Mouse (Mus musculus): ENCODE data around the gene Hs3st3a1.

DNA sequence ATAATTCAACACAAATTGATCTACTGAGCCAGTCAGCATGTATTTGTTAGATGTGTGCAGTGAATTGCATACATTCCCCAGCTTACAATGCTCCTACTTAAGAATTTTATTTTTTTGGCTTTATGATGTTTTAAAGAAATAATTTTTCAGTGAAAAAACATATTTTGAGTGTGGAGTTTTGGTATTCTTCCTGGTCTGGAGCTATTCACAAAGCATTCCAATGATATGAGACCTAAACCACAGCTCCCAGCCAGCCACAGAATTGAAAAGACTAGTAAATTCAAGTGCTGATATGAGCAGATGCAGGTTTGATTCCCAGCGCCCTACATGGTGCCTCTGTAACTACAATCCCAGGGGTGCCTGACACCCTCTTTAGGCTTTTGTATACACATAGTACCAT lies 70.8 kb downstream of the Hs3st3a1 start:
- TF ChIP-seq CTCF (IDR thresholded peaks at IDR 0.05; ENCODE audit: borderline replicate concordance, insufficient read depth, low read length), result no peak
- TF ChIP-seq POLR2A (IDR thresholded peaks at IDR 0.05; ENCODE audit: low read depth, low read length), result no peak
